Mouse (Mus musculus): Measurements from ENCODE around the gene Ddx60. TPM values are rescaled to one million over a fixed set of nuclear protein-coding genes. Genes with fewer than 3 reads are reported as not detected.

Gene Ddx60
- polyA plus RNA-seq, 1 experiment from 2014 or later = 0.65 TPM

DNA sequence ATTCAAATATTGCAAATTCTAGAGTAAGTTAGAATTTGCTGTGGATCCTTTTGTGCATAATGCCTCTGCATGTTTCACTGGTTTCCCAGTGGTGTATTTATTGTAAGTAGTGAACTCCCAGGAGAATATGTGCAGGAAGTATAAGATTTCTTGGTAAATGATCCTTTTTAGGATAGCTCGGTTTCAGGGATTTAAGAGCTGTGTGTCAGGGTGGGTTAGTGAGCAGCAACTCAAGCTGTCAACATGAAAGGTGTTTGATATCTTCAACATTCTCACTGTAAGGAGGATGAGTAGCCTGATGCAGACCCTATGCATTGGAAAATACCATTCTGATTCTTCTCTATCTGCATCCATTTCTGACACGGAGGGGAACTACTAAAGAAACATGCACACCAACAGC lies 69.2 kb downstream of the Ddx60 start:
- Histone ChIP-seq H3K4me3 (no peak overlapping the region), H3K4me1 (no peaks in the 10 kb centered on the region), H3K36me3 (no peaks in the 10 kb centered on the region), H3K9me3 (replicated peaks) (no peaks in the 10 kb centered on the region; the same call in 1 of the 2 replicates), H3K27me3 (no peaks in the 10 kb centered on the region), H3K4me2 (replicated peaks) (no peak overlapping the region), H3K27ac (no peak overlapping the region), H3K9ac (no peak overlapping the region)
- no peak for ATAC-seq (ENCODE audit: low FRiP score)
- WGBS = 79% methylated on average over 2 of the region's 2 CpGs

DNA sequence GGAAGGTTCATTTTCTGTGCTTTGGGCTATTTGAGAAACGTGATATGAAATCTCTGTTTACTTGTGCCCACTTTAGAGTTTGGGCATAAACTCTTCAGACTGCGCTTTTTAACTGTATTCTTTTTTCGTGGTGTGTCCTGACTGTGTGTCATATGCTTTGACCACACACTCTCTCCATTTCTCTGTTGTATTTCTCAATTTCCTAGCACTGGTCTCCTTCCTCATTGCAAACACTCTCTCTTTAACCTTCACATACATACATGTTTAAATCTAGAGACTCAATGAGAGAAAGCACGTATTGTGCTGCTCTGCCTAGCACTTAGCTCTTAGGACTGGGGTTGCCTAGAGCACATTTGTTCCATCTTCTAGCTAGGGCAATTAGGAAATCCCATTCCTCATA lies 86.3 kb downstream of the Ddx60 start:
- ATAC-seq (ENCODE audit: low FRiP score) = no peak
- no peaks in the 10 kb centered on the region for H3K27me3 ChIP-seq
- no peak overlapping the region for H3K9ac ChIP-seq
- no peaks in the 10 kb centered on the region for H3K9me3 ChIP-seq (replicated peaks)
- H3K4me3 ChIP-seq = no peak overlapping the region
- no peaks in the 10 kb centered on the region for H3K36me3 ChIP-seq
- 96% methylated on average over 4 of the region's 4 CpGs for WGBS
- H3K27ac ChIP-seq = no peak overlapping the region
- H3K4me2 ChIP-seq (replicated peaks) = no peak overlapping the region
- H3K4me1 ChIP-seq = no peaks in the 10 kb centered on the region

DNA sequence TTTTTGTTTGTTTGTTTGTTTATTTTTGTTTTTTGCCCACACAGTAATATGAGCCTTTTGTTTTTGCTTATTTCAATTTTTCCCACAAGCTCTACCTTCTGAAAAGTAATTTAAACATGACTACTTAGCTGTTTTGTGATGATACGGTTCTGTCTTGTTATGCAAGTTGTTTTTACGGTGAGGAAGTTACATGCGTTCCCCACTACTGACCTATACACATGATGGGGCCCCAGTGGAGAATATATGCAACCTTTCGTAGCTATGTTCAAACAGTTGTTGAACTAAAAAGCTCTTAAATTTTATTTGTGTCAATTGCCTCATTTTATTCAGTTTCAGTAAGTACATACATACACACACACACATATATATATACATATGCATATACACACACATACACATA lies 86.7 kb downstream of the Ddx60 start:
- WGBS = 98% methylated on average over 4 of the region's 4 CpGs
- Histone ChIP-seq H3K4me3 (no peak overlapping the region), H3K27me3 (no peaks in the 10 kb centered on the region), H3K9ac (no peak overlapping the region), H3K27ac (no peak overlapping the region), H3K9me3 (replicated peaks) (no peaks in the 10 kb centered on the region), H3K4me2 (replicated peaks) (no peak overlapping the region), H3K4me1 (no peaks in the 10 kb centered on the region), H3K36me3 (no peaks in the 10 kb centered on the region)
- ATAC-seq (ENCODE audit: low FRiP score) = no peak

DNA sequence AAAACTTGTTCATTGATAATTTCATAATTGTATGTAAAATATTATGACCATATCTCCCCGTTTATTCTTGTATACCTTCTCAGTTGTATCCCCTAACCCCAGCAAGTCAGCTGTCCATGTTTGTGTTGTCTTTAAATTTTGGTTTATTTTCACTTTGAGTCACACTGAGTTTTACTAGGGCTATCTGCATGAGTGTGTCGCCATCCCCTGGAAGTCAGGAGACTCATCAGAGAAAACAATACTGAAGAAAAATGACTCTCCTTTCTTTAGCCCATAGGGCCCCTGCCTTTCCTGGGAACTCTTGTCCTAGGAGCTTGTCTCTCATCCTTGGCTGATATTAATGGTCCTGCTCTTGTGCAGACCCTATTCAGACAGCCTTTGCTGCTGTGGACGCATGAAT lies 106.5 kb downstream of the Ddx60 start:
- no peak overlapping the region for H3K4me3 ChIP-seq
- no peaks in the 10 kb centered on the region for H3K36me3 ChIP-seq
- no peaks in the 10 kb centered on the region for H3K9me3 ChIP-seq (replicated peaks)
- H3K4me2 ChIP-seq (replicated peaks) = no peak overlapping the region
- H3K27me3 ChIP-seq = no peaks in the 10 kb centered on the region
- ATAC-seq (ENCODE audit: low FRiP score) = no peak
- WGBS = 68% methylated on average over 3 of the region's 3 CpGs
- H3K27ac ChIP-seq = no peak overlapping the region
- no peaks in the 10 kb centered on the region for H3K4me1 ChIP-seq
- no peak overlapping the region for H3K9ac ChIP-seq

DNA sequence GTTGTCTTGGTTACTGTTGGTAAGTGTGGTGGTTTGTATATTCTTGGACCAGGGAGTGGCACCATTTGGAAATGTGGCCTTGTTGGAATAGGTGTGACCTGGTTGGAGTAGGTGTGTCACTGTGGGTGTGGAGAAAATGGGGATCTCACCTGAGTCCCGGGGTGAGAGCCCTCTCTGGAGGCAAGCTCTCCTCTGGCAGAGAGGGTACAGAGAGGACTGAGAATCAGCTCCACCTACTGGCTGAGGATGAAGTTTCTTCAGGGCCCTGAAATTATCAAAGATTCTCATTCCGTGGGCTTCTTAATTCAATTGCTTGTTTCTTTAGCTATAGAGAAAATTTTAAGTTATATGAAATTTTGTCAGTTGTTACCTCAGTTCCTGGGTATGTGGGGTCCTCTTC lies 118.9 kb downstream of the Ddx60 start:
- H3K27ac ChIP-seq = no peak overlapping the region
- H3K36me3 ChIP-seq = no peaks in the 10 kb centered on the region
- no peak for ATAC-seq (ENCODE audit: low FRiP score)
- H3K4me3 ChIP-seq = no peak overlapping the region
- H3K9me3 ChIP-seq (replicated peaks) = no peaks in the 10 kb centered on the region
- no peak overlapping the region for H3K4me2 ChIP-seq (replicated peaks)
- no peak overlapping the region for H3K9ac ChIP-seq
- H3K27me3 ChIP-seq = no peaks in the 10 kb centered on the region
- H3K4me1 ChIP-seq = no peaks in the 10 kb centered on the region
- WGBS = 57% methylated on average over 2 of the region's 2 CpGs

DNA sequence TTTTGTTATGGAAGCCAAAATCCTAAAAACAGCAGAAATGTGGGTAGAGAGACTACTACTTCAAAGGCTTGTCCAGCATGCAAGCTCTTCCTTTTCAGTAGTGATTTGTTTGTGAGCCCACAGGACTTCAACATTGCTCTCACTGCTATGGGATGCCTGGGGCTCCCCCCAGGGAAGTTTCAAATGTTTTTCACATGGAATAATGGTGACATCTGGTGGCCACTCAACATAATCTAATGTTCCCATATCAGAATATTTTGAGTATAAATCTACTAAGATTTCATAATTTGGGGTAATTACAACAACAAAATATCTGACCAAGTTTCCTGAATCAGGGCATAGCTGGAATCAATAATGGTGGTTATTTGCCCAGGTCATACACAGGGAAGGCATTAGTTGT lies 132.5 kb downstream of the Ddx60 start:
- H3K9ac ChIP-seq = no peak overlapping the region
- ATAC-seq (ENCODE audit: low FRiP score) = no peak
- no peaks in the 10 kb centered on the region for H3K9me3 ChIP-seq (replicated peaks)
- H3K4me2 ChIP-seq (replicated peaks) = no peak overlapping the region
- no peaks in the 10 kb centered on the region for H3K4me1 ChIP-seq
- no peak overlapping the region for H3K4me3 ChIP-seq
- no peaks in the 10 kb centered on the region for H3K36me3 ChIP-seq
- H3K27ac ChIP-seq = no peak overlapping the region
- no peaks in the 10 kb centered on the region for H3K27me3 ChIP-seq

DNA sequence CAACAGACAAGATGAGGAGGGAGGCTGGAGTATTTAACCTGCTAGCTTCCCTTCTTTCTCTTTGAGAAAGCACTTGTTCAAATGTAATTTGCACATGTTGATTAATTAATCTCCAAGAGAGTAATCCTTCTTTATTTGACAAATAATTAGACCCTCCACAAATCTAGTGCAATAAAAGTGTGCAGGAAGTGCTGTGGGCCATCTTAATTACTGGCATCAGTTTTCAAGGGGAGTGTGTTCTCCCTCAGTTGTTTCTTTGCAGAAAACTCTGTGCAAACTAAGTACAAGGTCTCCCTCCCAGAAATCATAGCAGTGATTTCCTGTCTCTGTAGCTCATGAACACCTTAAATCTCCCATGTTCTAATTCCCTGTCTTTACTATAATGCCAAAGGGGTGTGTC lies 140.4 kb downstream of the Ddx60 start:
- Histone ChIP-seq H3K27me3 (no peaks in the 10 kb centered on the region), H3K9me3 (replicated peaks) (no peaks in the 10 kb centered on the region), H3K36me3 (no peaks in the 10 kb centered on the region), H3K9ac (no peak overlapping the region), H3K4me2 (replicated peaks) (no peak overlapping the region), H3K27ac (no peak overlapping the region), H3K4me3 (no peak overlapping the region), H3K4me1 (no peaks in the 10 kb centered on the region)
- ATAC-seq (ENCODE audit: low FRiP score) = no peak

DNA sequence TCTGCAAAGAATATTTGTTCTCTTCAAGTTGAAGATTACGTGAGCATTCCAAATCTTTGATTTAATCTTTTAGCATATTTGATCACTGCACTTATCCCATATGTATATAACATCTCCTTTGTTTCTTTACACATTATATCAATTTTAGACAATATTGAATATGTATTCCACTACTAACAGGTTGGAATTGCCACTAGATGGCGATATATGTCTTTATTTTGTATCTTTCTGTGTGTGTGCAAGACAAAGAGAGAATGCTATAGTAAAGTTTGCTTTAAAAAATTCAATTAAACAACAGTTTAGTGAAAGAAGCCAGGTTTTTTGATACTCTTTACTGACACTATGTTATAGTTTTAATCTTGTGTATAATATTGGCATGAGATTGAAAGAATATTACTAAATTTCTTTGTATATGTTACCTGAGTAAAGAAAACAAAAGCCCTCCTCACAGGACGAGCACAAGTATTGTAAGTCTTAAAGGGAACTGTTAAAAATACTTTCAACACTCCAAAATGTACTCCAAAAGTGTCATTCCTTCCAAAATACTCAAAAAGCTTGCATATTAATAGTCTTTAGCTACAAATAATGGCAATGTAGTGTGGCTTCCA lies 152.4 kb downstream of the Ddx60 start:
- Histone ChIP-seq H3K4me3 (no peak overlapping the region), H3K36me3 (no peaks in the 10 kb centered on the region), H3K27me3 (no peaks in the 10 kb centered on the region), H3K4me2 (replicated peaks) (no peak overlapping the region), H3K27ac (no peak overlapping the region), H3K4me1 (no peaks in the 10 kb centered on the region), H3K9ac (no peak overlapping the region), H3K9me3 (replicated peaks) (no peaks in the 10 kb centered on the region)
- WGBS = 46% methylated on average over 3 of the region's 3 CpGs
- ATAC-seq (ENCODE audit: low FRiP score) = 0 out of 2 replicates have a peak, but pooled peaks have one; percentile 65

DNA sequence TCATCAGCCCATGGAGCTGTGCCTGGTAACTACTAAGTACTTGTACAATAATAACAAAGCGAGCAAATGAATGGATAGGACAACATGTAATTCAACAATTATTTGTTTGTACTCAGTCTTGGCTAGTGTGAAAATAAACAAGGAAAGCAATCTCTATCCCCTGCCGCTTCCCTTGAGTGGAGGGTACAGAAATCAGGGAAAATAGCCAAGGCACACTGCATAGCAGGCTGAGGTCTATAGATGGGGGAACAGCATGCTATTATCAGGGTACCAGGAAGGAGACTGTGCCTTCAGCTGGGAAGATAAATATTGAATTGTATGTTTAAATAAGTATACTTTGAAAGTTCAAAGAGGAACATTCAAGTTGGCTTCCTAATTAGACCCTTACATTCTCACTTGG lies 153.9 kb downstream of the Ddx60 start:
- Histone ChIP-seq H3K9ac (no peak overlapping the region), H3K4me2 (replicated peaks) (no peak overlapping the region), H3K36me3 (no peaks in the 10 kb centered on the region), H3K27me3 (no peaks in the 10 kb centered on the region), H3K4me1 (no peaks in the 10 kb centered on the region), H3K4me3 (no peak overlapping the region), H3K27ac (no peak overlapping the region), H3K9me3 (replicated peaks) (no peaks in the 10 kb centered on the region)
- WGBS = 82% methylated on average over 2 of the region's 2 CpGs
- no peak for ATAC-seq (ENCODE audit: low FRiP score)

Other genes starting within 250 kb of the Ddx60 start
- gene Palld, start 25.4 kb upstream of the Ddx60 start, polyA plus RNA-seq (2016; fragmentation: Nextera tagmentation; extraction: Ambion mirVana) = 64.6 and 72.5 TPM in 2 replicates
- gene Anxa10, start 195.1 kb downstream of the Ddx60 start, polyA plus RNA-seq (2016; fragmentation: Nextera tagmentation; extraction: Ambion mirVana) = not detected in 2 replicates

Data from hindbrain, embryonic 12.5 days (tissue).